Comparison of ENCODE assay signal across 21 mouse cellular contexts in genomic region chr16:3933536-3933935, GRCm38 (mm10). TPM values are rescaled to one million over a fixed set of nuclear protein-coding genes. Genes with fewer than 3 reads are reported as not detected.
DNase-seq lines count a peak whose midpoint lies in the region; ATAC-seq and TF ChIP-seq lines count a peak whose summit lies in the region.
"Had no signal": no experiment of that assay in that cellular context is flagged by ENCODE, and none has a peak within 500 bp of the region (broad histone marks: within the 10 kb centered on the region; RNA-seq: fewer than 3 reads in every experiment).

No protein-coding gene starts in this region.

- no peaks in the 10 kb centered on the region for H3K9me3 ChIP-seq in hindbrain, embryonic 11.5 days (ENCODE audit: control insufficient read depth, low read length)
- H3K9me3 ChIP-seq: embryonic facial prominence, embryonic 13.5 days; heart, embryonic 15.5 days; intestine, embryonic 15.5 days had no signal

- H3ac ChIP-seq in myocyte (ENCODE audit: control insufficient read depth, insufficient read length) = no peak overlapping the region

- no peak for TF ChIP-seq POLR2A in myocyte (IDR thresholded peaks at IDR 0.05; ENCODE audit: insufficient read length, low read depth)

- WGBS in hindbrain, embryonic 11.5 days = 97% methylated on average over 6 of the region's 6 CpGs

- H3K4me3 ChIP-seq in myocyte = no peak overlapping the region
- H3K4me3 ChIP-seq in hindbrain, embryonic 11.5 days (ENCODE audit: low read depth, low read length) = no peak overlapping the region
- H3K4me3 ChIP-seq: embryonic facial prominence, embryonic 13.5 days; heart, adult 2 months; heart, embryonic 15.5 days; intestine, embryonic 15.5 days had no signal

- H3K4me2 ChIP-seq in myocyte (ENCODE audit: low read depth) = no peak overlapping the region
- H3K4me2 ChIP-seq in hindbrain, embryonic 11.5 days (replicated peaks; ENCODE audit: low read depth, low read length) = no peak overlapping the region
- H3K4me2 ChIP-seq: embryonic facial prominence, embryonic 13.5 days; heart, embryonic 11.5 days; heart, embryonic 15.5 days; hindbrain, embryonic 14.5 days; intestine, embryonic 15.5 days had no signal

- no peaks in the 10 kb centered on the region for H3K79me2 ChIP-seq in myocyte (ENCODE audit: control insufficient read depth, insufficient read depth)

- peak; percentile 32 for DNase-seq in adrenal gland, adult 8-10 months
- no peak for DNase-seq in adrenal gland, postnatal 14 days
- DNase-seq in 3T3-L1 (ENCODE audit: low read depth, low spot score) (peak; percentile 75), NIH3T3 (ENCODE audit: low read depth) (peak; percentile 56)
- DNase-seq in layer of hippocampus, postnatal 36 days = no peak
- DNase-seq in hindbrain, embryonic 11.5 days (ENCODE audit: low spot score) = no peak
- DNase-seq: B cell, adult 2 months; cerebellum, adult 11-12 months; cerebellum, adult 9-10 months; cerebellum, postnatal 25 days; heart, adult 2 months; heart, postnatal 14 days had no signal

- no peak overlapping the region for H3K27ac ChIP-seq in hindbrain, embryonic 11.5 days (ENCODE audit: low read depth, low read length)
- H3K27ac ChIP-seq: embryonic facial prominence, embryonic 13.5 days; heart, adult 2 months; heart, embryonic 15.5 days; hindbrain, embryonic 14.5 days; intestine, embryonic 15.5 days had no signal

- no peaks in the 10 kb centered on the region for H3K4me1 ChIP-seq in hindbrain, embryonic 11.5 days (replicated peaks; ENCODE audit: control insufficient read depth, insufficient read depth, low read length)
- H3K4me1 ChIP-seq: embryonic facial prominence, embryonic 13.5 days; heart, embryonic 15.5 days; intestine, embryonic 15.5 days had no signal

- H3K27me3 ChIP-seq in myocyte (ENCODE audit: control insufficient read depth, insufficient read depth, insufficient read length) = no peaks in the 10 kb centered on the region
- no peaks in the 10 kb centered on the region for H3K27me3 ChIP-seq in hindbrain, embryonic 11.5 days (ENCODE audit: control insufficient read depth, insufficient read depth, low read length)
- H3K27me3 ChIP-seq: CH12.LX; embryonic facial prominence, embryonic 13.5 days; heart, embryonic 15.5 days; intestine, embryonic 15.5 days had no signal

- no peak for ATAC-seq in hindbrain, embryonic 11.5 days (ENCODE audit: low FRiP score)
- ATAC-seq: forebrain, embryonic 14.5 days; intestine, embryonic 15.5 days had no signal

- no peak overlapping the region for H3K9ac ChIP-seq in hindbrain, embryonic 11.5 days (ENCODE audit: low read depth, low read length)
- H3K9ac ChIP-seq: embryonic facial prominence, embryonic 13.5 days; heart, embryonic 15.5 days; hindbrain, embryonic 14.5 days; intestine, embryonic 15.5 days had no signal

- H3K36me3 ChIP-seq in myocyte (ENCODE audit: control insufficient read depth, insufficient read depth) = peaks cover 9% of the 10 kb centered on the region
- H3K36me3 ChIP-seq in hindbrain, embryonic 11.5 days (ENCODE audit: control insufficient read depth, insufficient read depth, low read length) = no peaks in the 10 kb centered on the region; the same call in 1 of the 2 replicates

TF ChIP-seq in myocyte, 11 proteins besides CTCF, POLR2A, EP300 and RAD21:
- TF ChIP-seq CEBPB (IDR thresholded peaks at IDR 0.05; ENCODE audit: insufficient read depth, poor library complexity, severe bottlenecking) = 0 out of 2 replicates have a peak, but pooled peaks have one; percentile 47
- no peak for TF ChIP-seq USF1 (IDR thresholded peaks at IDR 0.05; ENCODE audit: low read depth)
- no peak for TF ChIP-seq SRF (IDR thresholded peaks at IDR 0.05; ENCODE audit: control insufficient read depth, insufficient read length, low read depth)
- no peak for TF ChIP-seq POLR2AphosphoS2 (IDR thresholded peaks at IDR 0.05; ENCODE audit: insufficient read length, low read depth)
- TF ChIP-seq TCF3 (IDR thresholded peaks at IDR 0.05; ENCODE audit: insufficient read length, low read depth) = no peak

RNA-seq across cellular contexts. Expression of gene Cluap1, which starts 24.9 kb away (rescaled TPM):
- total RNA-seq in adrenal gland, adult 8-10 months (2022) = 10 to 100 TPM; 20.5 to 26.2 (median 22.8) TPM
- total RNA-seq in adrenal gland, postnatal 14 days (2021) = 15.6 and 18.3 TPM in 2 replicates
- 10.1 TPM for polyA plus RNA-seq in myocyte (2012; fragmentation: generic; extraction: Trizol)
- 10 to 100 TPM; 30.2 to 32.0 TPM for total RNA-seq in layer of hippocampus, postnatal 36 days (2021)
- polyA plus RNA-seq in hindbrain, embryonic 11.5 days (2014; fragmentation: Nextera tagmentation; extraction: Ambion mirVana) = 25.5 and 27.9 TPM in 2 replicates

RNA-seq across cellular contexts. Expression of gene 1700037C18Rik, which starts 25.0 kb away (rescaled TPM):
- 1 to 10 TPM; 3.6 to 9.3 (median 5.5) TPM for total RNA-seq in adrenal gland, adult 8-10 months (2022)
- total RNA-seq in adrenal gland, postnatal 14 days (2021) = 3.0 and 3.3 TPM in 2 replicates
- 3.5 TPM for polyA plus RNA-seq in myocyte (2012; fragmentation: generic; extraction: Trizol)
- total RNA-seq in layer of hippocampus, postnatal 36 days (2021) = 1 to 10 TPM; 4.6 to 5.2 TPM
- 3.7 and 4.9 TPM in 2 replicates for polyA plus RNA-seq in hindbrain, embryonic 11.5 days (2014; fragmentation: Nextera tagmentation; extraction: Ambion mirVana)

RNA-seq across cellular contexts. Expression of gene Nlrc3, which starts 42.9 kb away (rescaled TPM):
- total RNA-seq in adrenal gland, adult 8-10 months (2022) = 1 to 10 TPM; 3.0 to 6.3 (median 3.8) TPM
- total RNA-seq in adrenal gland, postnatal 14 days (2021) = 2.6 and 5.8 TPM in 2 replicates
- polyA plus RNA-seq in myocyte (2012; fragmentation: generic; extraction: Trizol) = 1.3 TPM
- 1 to 10 TPM; 2.2 to 2.9 TPM for total RNA-seq in layer of hippocampus, postnatal 36 days (2021)
- polyA plus RNA-seq in hindbrain, embryonic 11.5 days (2014; fragmentation: Nextera tagmentation; extraction: Ambion mirVana) = 0.99 and 1.0 TPM in 2 replicates

RNA-seq across cellular contexts. Expression of gene Gm20695, which starts 49.1 kb away (rescaled TPM):
- total RNA-seq in adrenal gland, adult 8-10 months (2022) = 1 to 10 TPM; 1.6 to 2.2 (median 2.1) TPM
- 0.86 and 1.4 TPM in 2 replicates for total RNA-seq in adrenal gland, postnatal 14 days (2021)
- 0.18 TPM for polyA plus RNA-seq in myocyte (2012; fragmentation: generic; extraction: Trizol)
- total RNA-seq in layer of hippocampus, postnatal 36 days (2021) = under 1 TPM; 0.60 to 0.66 TPM
- 2.8 and 4.9 TPM in 2 replicates for polyA plus RNA-seq in hindbrain, embryonic 11.5 days (2014; fragmentation: Nextera tagmentation; extraction: Ambion mirVana)
- total RNA-seq: heart, postnatal 14 days; hematopoietic stem cell, adult 5-6 weeks had no signal
- polyA plus RNA-seq: heart, adult 2 months had no signal

RNA-seq across cellular contexts. Expression of gene Zfp597, which starts 49.2 kb away (rescaled TPM):
- 10 to 100 TPM; 18.9 to 25.4 (median 21.3) TPM for total RNA-seq in adrenal gland, adult 8-10 months (2022)
- total RNA-seq in adrenal gland, postnatal 14 days (2021) = 15.6 and 20.1 TPM in 2 replicates
- 1.7 TPM for polyA plus RNA-seq in myocyte (2012; fragmentation: generic; extraction: Trizol)
- total RNA-seq in layer of hippocampus, postnatal 36 days (2021) = 10 to 100 TPM; 23.7 to 25.2 TPM
- polyA plus RNA-seq in hindbrain, embryonic 11.5 days (2014; fragmentation: Nextera tagmentation; extraction: Ambion mirVana) = 9.2 and 9.5 TPM in 2 replicates

Comparison
In these comparisons a context has a peak if more than half of its experiments do, and no peak if none do; other contexts are left out.
1. DNase-seq: peak in adrenal gland, adult 8-10 months (single experiment), 3T3-L1 (single experiment) and NIH3T3 (single experiment); none in adrenal gland, postnatal 14 days (single experiment), layer of hippocampus, postnatal 36 days (0 of 2) and hindbrain, embryonic 11.5 days (single experiment).